Mouse (Mus musculus) gastrocnemius, adult 2 months (tissue): ENCODE data around the gene Olfr370. TPM values are rescaled to one million over a fixed set of nuclear protein-coding genes. Genes with fewer than 3 reads are reported as not detected.

Experiments
- DNase-seq: peaks from one replicate; pipeline ENCODE4 v3.0.0; 2022
- H3K27ac ChIP-seq: fragments of 200-600 bp; 2 replicates; pipeline ENCODE4 v1.8.1; 2022; ENCODE audit warnings: mild to moderate bottlenecking
- H3K4me3 ChIP-seq: fragments of 200-600 bp; 2 replicates; pipeline ENCODE4 v1.8.1; 2022; ENCODE audit warnings: mild to moderate bottlenecking, moderate library complexity
- CTCF ChIP-seq: fragments of 200-600 bp; IDR thresholded peaks from 2 replicates; pipeline ENCODE4 v1.8.1; 2022; ENCODE audit warnings: antibody characterized with exemption, mild to moderate bottlenecking, moderate library complexity
- intact Hi-C: fragments of 180-260 bp; cut with DNase I; formaldehyde crosslinking; loops from one replicate; pipeline ENCODE4 v1.15.1; 2025
- total RNA-seq, 2 experiments: library from RNA; stranded (reverse); gene quantifications; 2 replicates each; pipeline ENCODE4 v1.2.3; 2021

Gene Olfr370
- total RNA-seq, 2 experiments from 2014 or later: not detected

DNA sequence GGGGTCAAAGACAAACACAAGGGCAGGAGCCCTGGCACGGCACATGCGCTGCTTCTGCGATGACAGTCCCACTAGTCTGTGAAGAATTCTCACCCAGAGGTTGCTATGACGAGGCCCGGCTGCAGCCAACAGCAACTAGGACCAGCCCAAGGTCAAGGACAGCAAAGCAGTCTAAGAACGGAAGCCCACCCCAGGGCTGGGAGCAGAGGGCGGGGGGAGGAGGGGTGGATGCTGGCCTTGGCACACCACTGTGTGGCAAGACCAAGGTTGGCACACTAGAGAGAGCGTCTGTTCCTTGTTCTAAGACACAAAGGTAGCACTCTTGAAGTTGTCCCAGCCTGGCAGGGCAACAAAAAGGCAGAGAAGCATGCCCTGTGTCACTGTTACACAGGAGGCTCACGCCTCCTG, 41.8 kb downstream of the Olfr370 start:
- TF ChIP-seq CTCF: no peak
- intact Hi-C loops: no loop called here
- peak overlapping the region; percentile 77 for H3K4me3 ChIP-seq
- DNase-seq: peak; percentile 70
- H3K27ac ChIP-seq: peak overlapping the region; percentile 97

DNA sequence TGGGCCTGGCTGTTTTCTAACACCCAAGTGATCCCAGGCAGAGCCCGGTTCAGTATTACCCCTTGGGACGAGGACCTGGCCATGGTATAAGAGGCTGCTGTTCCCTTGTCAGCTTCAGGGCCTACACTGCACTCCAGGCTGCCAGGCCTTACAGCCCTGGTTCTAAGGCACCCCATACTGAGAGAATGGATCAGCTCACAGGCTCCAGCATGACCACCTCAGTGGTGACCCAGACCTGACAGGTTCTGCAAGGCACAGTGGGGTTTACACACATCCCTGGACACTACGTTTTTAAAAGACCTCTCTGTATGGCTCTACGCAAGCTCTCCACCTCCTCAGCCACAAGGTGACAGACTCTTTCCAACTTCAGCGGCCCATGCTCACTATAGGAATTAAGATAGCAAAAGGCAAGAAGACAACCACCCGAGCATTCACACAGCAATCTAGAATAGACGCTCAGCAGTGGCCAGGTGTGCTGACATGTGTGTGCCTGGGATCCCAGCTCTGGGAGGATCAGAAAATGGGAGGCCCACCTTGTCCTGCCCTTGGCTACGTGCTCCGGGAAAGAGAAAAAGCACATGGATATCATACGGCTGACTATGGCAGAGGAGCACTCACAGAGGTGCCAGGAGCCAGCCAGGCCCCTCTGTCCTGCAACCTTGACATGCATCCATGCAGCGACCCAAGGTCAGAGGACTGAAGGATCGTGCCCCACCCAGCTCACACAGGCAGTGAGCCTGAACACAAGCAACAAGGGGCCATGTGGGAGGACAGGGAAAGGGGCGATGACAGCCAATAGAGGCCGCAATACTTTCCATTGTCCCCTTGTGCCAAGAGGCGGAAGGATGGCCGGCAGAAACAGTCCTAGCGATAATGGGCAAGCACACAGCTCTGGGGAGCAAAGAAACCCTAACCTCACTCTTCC, 42.8 kb downstream of the Olfr370 start:
- TF ChIP-seq CTCF: no peak
- Histone ChIP-seq H3K4me3 (peak overlapping the region; percentile 77), H3K27ac (peak overlapping the region; percentile 97)

DNA sequence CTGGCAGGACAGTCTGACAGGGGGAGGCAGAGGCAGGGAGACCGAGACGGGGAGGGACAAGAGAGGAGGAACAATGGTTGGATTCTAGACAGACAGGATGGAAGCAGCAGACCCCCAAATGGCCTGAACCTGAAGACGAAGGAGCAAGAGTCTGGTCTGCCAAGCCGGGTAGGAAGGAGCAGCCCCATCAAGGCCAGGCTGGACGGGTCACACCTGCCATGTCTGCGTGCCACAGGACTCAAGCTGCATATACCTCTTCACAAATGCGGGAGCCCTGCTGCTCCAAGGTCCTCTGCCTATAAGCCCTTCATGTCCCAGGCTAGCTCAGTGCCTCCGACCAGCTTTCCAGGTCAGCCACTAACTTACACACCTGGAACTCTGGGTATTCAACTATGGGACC, 44.1 kb downstream of the Olfr370 start:
- intact Hi-C loops: no loop called here
- Histone ChIP-seq H3K4me3 (peak overlapping the region; percentile 77), H3K27ac (peak overlapping the region; percentile 97)
- DNase-seq: no peak
- TF ChIP-seq CTCF: no peak

More for the DNA sequence above, 42.8 kb downstream of the Olfr370 start:
- intact Hi-C loops: no loop called here
- no peak for DNase-seq

DNA sequence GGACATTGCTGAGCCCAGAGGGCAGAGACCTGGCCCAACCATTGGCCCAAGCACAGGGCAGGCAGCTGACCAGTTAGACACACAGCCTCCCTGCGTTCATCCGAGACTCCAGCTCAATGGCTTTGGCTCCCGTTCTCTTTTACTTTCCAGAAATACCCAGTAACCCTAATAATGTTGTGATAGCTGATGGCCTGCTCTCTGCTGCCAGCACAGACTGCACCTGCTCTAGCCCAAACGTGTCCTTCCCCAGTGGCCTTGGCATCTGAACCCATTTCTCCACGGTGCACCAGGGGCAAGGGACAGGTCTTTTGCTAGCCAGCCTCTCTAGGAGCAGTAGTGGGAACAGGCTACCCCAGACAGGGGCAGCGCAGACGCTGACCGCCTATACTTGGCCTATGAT, 45.2 kb downstream of the Olfr370 start:
- peak overlapping the region; percentile 97 for H3K27ac ChIP-seq
- intact Hi-C loops: no loop called here
- no peak overlapping the region for H3K4me3 ChIP-seq
- DNase-seq: peak; percentile 83
- no peak for TF ChIP-seq CTCF

DNA sequence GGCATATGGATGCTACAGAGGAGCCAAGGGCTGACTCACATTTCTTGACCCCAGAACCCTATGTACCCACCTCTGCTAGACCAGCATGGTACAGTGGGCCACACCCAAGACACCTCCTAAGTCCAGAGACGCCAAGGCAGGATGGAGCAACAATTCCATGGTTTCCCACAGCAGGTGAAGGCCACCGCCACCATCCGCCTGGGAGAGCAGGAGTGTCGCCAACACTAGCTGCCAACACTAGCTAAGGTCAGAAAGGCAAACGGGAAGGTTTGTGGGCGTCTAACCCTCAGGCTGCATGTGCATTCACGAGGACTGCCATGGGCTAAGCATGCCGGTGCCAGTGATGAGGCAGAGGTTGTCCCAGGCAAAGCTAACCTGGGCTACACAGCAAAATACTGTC, 46.6 kb downstream of the Olfr370 start:
- DNase-seq: no peak
- Histone ChIP-seq H3K27ac (peak overlapping the region; percentile 97), H3K4me3 (peak overlapping the region; percentile 15; the same call in 1 of the 2 replicates)
- no peak for TF ChIP-seq CTCF
- intact Hi-C loops: no loop called here

DNA sequence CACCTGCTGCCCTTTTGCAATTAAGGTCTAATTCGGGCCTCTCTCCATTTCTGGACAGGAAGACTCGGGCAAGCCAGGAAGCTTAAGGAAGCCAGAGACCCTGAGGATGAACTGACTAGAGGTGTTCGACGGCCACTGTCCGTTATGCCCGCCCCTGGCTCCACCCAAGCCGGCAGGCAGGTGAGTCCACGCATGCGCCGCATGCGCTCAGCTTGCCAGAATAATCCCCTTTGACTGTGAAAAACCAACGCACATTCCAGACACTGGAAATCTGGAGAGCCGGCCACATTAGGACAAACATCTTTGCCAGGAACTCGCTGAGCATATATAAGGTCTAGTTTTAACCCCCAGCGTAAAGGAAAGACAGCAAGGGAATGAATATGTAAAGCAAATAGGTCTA, 47.7 kb downstream of the Olfr370 start:
- no peak overlapping the region for H3K4me3 ChIP-seq
- DNase-seq: no peak
- H3K27ac ChIP-seq: peak overlapping the region; percentile 54; the same call in 1 of the 2 replicates
- intact Hi-C loops: no loop called here
- no peak for TF ChIP-seq CTCF

DNA sequence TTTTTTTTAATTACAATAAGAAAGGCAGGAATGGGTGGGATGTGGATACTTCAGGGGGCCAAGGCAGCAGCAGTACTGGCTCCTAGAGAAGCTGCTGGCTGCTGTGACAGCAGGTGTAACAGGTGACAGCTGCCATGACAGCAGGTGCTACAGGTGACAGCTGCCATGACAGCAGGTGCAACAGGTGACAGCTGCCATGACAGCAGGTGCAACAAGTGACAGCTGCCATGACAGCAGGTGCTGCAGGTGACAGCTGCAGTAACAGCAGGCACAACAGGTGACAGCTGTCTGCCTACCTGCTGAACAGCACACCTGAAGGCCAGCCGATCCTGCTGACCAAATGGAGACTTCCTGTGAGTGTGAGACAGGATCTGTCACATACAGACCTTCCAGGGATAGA, 49.2 kb downstream of the Olfr370 start:
- intact Hi-C loops: no loop called here
- Histone ChIP-seq H3K4me3 (no peak overlapping the region), H3K27ac (peak overlapping the region; percentile 21; the same call in 1 of the 2 replicates)
- no peak for DNase-seq
- TF ChIP-seq CTCF: no peak

DNA sequence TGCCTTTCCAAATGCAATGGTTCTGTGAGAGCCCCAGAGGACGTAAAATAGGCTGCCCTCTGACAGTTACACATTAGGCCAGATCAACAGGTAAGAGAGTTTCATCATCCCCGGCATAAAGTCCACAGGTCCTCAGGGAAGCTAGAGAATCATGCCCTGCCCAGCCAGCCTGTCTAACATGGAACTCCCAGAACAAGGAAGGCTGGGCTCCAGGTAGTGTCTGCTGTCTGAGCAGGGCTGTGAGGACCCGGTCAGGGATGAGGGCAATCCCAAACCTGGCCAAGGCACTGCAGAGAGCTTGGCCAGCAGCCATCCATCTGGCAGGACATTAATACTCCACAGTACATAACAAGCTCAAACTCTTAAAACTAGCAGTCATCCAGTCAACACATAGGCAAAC, 49.8 kb downstream of the Olfr370 start:
- no peak for TF ChIP-seq CTCF
- Histone ChIP-seq H3K27ac (peak overlapping the region; percentile 21; the same call in 1 of the 2 replicates), H3K4me3 (no peak overlapping the region)
- peak; percentile 67 for DNase-seq
- intact Hi-C loops: no loop called here

DNA sequence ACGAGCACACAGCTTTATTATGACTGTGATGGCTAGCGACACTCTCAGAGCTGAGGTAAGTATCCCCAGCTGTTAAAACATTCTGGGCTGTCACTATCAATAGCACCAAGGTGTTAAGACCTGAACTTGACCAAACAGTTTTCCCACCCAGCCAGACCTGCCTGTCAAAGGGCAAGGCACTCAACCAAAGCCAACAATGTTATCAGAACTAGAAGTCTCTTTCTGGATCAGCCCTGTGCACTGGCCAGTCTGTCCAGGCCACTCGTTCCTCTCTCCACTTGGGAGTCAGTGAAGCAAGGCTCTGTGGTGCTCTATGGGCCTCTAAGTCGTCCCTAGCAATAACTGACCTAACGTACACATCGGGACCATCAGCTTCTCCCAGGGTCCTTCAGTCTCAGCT, 52.1 kb downstream of the Olfr370 start:
- Histone ChIP-seq H3K4me3 (no peak overlapping the region), H3K27ac (no peak overlapping the region)
- no peak for DNase-seq
- no peak for TF ChIP-seq CTCF
- intact Hi-C loops: no loop called here

DNA sequence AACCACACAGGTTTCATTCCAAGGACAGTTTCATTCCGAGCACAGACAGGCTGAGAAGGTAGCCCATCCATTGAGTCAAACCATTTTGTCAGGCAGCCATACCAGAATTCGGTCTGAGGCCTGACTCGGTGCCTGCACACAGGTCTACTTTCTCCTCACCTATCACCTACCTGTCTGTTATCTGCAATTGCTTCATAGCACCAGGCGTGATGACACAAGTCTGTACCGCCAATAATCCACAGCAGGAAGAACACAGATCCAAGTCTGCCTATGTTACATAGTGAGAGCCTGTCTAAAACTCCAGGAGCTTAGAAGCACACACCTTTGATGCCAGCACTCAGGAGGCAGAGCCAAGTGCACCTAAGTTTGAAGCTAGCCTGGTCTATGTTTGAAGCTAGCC, 53.3 kb downstream of the Olfr370 start:
- intact Hi-C loops: no loop called here
- no peak for TF ChIP-seq CTCF
- Histone ChIP-seq H3K4me3 (no peak overlapping the region), H3K27ac (peak overlapping the region; percentile 20; the same call in 1 of the 2 replicates)
- DNase-seq: no peak

DNA sequence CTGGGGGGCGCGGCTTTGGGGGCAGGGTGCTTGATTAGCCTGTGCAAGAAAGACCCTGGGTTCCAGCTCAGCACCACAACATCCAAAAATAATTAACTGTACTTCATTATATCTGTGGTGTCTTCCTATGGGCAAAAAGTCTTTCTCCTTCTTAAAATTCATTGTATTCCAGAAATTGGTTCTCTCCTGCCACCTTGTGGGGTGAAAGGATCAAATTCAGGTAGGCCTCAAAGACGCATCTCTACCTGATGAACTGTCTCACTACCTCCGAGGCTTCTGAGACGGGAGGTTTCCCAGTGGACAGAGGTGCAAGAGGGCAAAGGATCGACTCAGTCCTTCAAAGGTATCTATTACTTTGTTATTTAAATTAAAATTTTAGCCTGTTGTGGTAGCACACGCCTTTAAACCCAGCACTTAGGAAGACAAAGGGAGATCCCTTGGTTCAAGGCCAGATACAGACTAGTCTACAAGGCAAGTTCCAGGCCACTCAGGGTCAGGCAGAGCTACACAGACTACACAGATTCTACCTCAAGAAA, 55.0 kb downstream of the Olfr370 start:
- Histone ChIP-seq H3K4me3 (no peak overlapping the region), H3K27ac (no peak overlapping the region)
- peak; percentile 9 for DNase-seq
- intact Hi-C loops: no loop called here
- TF ChIP-seq CTCF: peak; percentile 35; the same call in 1 of the 2 replicates

DNA sequence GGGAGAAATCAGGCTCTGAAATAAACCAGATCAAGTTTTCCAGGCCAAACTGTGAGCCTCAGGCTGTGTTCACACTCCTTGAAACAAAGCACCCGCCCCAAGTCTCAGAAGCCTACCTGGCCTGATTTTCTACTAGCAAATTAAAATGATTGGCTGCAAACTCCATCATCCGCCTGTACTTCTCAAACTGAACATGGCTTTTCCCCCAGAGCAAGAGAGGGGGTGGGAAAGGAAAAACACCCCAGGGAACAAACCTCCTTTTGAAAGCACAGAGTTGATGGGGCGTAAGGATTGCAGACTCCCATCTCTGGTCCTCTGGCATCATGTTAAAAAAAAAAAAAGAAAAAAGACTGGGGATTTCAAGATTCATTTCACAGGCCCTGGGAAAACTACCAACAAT, 57.1 kb downstream of the Olfr370 start:
- intact Hi-C loops: no loop called here
- Histone ChIP-seq H3K27ac (0 out of 2 replicates have a peak overlapping the region, but pooled peaks have one; percentile 20), H3K4me3 (peak overlapping the region; percentile 89)
- DNase-seq: no peak
- TF ChIP-seq CTCF: no peak
